Mouse (Mus musculus) monocyte, adult 2 months (primary cell): ENCODE measurements around the gene Sh3gl2.

Experiments
- DNase-seq, 2 experiments: peaks; one replicate each; pipeline ENCODE4 v3.0.0; 2022; ENCODE audit warnings: low spot score in 2 of 2, low read depth in 1 of 2

Sh3gl2 gene

GRCm38 (mm10) chr4:85404424-85405194, 199.7 kb downstream of the Sh3gl2 start:
- DNase-seq = no peak

GRCm38 (mm10) chr4:85405276-85405675, 200.3 kb downstream of the Sh3gl2 start:
- no peak for DNase-seq

DNA sequence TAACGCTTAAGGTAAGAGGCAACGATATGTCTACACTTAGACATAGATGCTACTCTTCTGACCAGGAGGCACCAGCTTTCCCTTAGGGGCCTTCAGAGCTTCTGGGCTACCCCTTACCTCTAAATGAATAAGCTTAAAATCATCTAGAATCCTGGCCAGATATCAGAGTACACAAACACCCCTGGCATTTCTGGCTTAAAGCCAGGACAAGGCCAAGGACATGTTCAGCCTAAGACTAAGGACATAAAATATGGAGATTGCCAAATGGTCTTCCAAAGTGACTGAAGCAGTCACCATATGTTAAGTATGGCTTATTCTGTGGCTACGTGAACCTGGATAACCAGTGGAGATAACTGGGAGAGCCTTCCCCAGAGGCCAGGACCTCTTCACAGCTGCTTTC, 211.5 kb downstream of the Sh3gl2 start:
- no peak for DNase-seq

GRCm38 (mm10) chr4:85420429-85420828, 215.5 kb downstream of the Sh3gl2 start:
- no peak for DNase-seq

GRCm38 (mm10) chr4:85426211-85426610, 221.3 kb downstream of the Sh3gl2 start:
- DNase-seq = no peak

- DNase-seq = no peak
These were observed 227.9 kb downstream of the Sh3gl2 start for GRCm38 (mm10) chr4:85432786-85433185.

GRCm38 (mm10) chr4:85434734-85435133, 229.8 kb downstream of the Sh3gl2 start:
- DNase-seq = no peak

DNA sequence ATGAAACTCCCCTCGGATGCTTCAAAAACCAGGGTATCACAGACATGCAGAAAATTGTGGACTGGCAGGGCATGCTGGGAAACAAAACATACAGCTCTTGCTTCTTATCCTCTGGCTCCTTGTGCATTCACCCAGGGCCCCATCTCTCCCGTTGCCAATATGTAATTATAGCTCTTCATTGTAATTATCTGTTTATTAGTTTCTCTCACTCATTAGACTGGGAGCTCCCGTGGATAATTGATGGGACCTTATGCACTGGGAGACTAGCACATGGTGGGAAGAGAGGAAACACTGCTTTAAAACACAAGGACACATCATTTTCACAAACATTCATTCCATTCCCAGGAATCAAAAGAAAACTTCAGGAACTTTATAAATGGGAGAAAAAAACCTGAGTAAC, 233.9 kb downstream of the Sh3gl2 start:
- DNase-seq = no peak

DNA sequence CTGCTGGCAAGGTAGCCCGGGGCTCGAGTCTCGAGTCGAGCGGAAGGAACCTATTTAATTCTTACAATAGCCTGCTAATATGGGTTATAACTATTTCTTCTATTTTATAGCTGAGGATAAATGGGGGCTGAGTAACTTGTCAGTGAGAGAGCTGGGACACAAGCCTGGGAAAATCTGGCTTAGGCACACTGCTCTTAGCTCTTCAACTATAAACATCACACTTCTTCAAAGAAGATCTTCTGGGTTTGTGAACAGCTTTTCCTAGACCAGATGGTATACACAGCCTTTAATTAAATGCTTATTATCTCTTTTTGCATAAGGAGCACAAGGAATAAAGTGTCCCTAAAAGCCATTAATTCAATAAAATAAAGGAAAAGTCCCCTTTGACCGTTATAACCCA, 278.7 kb downstream of the Sh3gl2 start:
- DNase-seq = no peak

GRCm38 (mm10) chr4:85486316-85486946, 281.5 kb downstream of the Sh3gl2 start:
- no peak for DNase-seq

GRCm38 (mm10) chr4:85505718-85506117, 300.8 kb downstream of the Sh3gl2 start:
- no peak for DNase-seq

DNA sequence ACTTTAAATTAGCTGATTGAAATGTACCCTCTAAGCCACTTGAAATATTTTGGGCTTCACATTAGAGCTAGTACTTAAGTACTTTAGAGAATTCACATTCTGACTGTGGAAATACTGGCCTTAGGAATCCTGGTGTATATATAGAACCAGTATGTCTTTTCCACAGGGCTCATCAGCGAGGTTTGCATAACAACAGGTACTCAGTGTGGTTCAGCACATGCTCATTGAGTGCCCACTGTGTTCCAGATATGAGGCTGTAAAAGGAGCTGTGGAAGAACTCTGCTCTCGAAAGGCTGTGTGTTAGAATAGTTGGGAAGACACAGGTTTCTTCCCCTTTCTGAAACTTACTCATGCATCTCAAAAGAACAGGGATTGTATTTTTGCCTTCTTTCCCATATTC, 302.1 kb downstream of the Sh3gl2 start:
- no peak for DNase-seq

DNA sequence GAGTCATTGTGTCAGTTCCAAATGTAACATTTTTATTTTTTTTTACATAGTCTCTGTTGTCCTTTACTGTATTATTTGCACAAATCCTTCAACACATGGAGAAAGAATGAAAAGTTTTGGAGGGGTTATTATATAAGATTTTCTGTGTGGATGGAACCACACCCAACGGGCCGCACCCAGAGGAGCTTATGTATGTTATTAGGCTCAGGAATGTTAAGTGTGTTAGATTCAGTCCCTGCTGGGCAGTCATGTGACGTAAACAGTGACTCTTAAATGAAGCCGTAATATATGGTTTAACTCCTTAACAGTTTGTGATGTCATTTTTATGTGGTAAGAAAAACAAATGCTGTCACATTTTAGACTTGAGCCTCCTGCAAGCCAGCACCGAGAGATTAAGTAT, 302.6 kb downstream of the Sh3gl2 start:
- no peak for DNase-seq

DNA sequence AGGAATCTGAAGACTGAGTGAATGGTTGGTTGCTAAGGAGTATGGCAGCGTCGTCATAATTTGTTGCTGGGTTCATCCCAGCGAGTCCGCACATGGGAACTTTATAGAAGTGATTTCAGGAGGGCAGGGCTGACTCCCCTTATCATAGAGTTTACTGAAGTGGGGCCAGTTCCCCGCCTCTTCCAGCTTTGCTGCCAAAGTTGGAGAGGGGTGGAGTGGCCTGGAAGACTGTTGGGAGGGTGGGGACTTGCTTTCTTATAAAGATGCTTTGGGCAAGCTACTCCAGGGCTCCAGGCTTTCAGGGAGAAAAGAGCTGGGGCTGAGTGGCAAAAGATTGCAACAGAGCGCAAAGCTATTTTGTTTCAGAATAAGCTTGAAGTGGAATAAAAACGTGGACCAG, 308.4 kb downstream of the Sh3gl2 start:
- DNase-seq = no peak

DNA sequence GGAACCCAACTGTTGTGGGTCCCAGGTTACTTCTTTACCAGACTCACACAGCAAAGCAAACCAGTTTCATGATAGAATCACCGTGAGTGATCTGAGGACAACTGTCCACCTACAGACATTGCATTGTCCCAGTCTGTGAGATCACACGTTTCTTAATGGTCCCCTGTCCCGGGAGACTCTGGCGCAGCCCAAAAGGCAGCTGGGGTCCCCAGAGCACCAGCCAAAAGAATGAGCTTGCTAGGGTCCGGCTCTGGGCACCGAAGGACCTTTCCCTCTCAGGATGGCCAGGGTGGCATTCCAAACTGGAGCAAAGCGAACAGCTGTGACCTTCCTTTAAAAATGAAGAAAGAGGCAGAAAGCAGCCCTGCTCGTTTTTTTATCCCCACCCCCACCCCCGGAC, 308.9 kb downstream of the Sh3gl2 start, which contains the start of gene Adamtsl1:
TSS of gene Adamtsl1 (plus strand) at position 381 of the 400 bp plus-strand sequence.
- DNase-seq = no peak

DNA sequence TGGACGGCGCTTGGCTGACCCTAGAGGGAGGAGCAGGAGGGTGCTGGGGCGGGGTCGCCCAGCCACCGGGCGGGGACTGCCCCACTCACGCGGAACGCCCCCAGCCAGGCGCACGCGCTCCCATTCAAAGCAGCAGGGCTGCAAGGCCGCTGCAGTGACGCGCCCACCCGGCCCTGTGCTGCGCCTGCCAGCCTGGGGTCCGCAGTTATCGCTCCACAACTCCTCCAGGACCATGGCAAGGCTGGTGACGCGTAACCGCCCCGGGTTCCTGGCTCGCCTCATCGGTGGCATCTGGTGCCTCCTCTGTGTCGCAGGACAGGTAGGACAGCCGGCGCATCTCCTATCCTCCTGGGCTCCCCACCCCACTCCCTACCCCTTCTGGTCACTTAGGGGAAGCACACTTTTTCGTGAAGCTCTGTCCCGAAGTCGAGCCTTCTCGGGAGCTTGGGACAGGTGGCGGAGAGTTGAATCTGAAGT, 309.3 kb downstream of the Sh3gl2 start:
- no peak for DNase-seq

DNA sequence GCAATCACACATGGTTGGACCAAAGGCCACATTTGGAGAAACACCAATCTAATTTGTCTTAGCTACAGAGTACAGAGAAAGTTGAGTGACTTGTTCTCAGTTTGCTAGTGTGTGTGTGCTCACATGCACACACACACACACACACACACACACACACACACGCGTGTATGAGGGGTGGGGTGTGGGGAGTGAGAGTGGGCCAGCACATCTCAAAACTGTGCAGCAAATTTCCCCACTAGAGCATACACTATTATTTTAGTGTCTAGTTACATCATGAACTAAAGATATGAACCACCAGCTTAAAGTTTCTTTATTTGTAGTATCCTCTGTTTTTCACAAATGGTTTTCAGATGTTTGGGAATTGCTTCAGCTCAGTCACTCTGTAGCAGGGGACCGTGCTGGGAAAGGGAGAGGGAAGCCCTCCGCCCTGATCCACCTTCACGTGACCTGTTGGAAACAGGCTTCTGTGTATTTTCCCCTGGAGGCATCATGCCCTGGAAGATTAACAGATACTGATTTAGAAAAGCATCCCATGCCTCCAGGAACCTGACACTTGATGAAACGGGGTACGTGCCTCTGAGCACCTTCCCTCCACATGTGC, 322.1 kb downstream of the Sh3gl2 start:
- DNase-seq = no peak

DNA sequence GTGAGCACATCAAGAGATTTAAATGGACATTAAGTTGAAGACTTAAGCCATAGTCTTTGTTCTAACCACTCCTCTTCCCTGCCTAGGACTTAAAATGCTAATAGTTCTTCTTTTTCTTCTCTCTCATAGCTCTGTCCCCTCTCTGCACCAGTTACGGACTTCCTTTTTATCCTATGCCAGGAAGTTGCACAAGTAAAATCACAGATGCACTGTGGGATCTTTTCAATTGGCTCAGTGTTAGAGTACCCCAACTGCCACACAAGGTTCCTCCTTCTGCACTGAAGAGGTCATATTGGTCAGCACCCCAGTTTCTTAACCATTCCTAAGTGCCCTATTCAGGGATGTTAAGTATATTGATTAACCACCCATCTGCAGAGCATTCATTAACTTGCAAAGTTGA, 324.9 kb downstream of the Sh3gl2 start:
- no peak for DNase-seq

DNA sequence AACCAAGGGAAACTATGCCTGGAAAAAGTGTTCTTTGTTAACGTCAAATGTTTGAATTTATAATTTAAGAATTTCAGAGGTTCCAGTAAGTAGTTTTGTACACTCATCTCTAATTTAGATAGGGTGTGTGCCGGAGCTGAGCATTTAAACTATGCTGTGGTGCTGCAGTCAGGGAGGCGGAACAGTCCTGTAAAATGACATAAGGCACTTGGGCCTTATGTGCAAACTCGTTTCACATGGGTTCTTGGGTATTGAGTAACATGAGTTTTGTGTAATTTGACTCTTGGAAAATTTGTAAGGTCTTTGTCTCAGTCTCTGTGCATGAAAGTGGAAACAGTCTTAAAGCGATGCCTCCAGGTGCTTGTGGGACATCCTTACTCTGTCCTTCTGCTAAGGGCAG, 334.8 kb downstream of the Sh3gl2 start:
- DNase-seq = no peak

DNA sequence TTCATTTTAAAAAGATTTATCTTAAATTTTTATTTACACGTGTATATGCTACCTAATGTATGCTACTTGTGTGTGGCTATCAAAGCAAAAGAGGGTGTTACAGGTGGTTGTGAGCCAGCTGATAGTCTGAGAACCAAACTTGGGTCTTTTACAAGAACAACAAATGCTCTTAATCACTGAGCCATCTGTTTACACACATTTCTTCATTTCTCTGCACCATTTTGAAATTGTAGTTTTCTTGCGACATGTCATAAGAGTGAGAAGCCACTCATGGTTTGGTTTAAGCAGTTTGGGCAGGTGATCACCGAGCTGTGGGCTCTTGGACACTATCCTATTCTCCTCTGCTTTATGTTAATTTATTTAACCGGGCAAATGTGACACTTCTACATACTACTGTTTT, 338.3 kb downstream of the Sh3gl2 start:
- no peak for DNase-seq

DNA sequence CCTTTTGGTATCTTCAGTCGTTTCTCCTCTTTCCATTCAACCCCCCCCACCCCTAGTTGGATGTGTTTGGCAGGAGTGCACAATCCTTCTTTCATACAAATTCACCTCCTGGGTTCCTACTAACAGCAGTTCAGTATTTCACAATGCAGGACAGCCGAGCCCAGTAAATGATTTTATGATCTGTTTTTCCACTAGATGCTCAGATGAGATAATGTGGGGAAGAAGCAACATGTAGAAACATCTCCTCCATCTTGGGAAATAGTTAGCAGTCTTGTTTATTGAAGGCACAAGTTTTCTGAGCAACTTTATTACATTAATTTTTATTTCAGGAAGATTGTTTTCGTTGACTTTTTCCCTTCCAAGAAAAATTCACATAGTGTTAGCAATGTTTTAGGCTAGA, 349.8 kb downstream of the Sh3gl2 start:
- DNase-seq = no peak

- no peak for DNase-seq
These were observed 354.8 kb downstream of the Sh3gl2 start for GRCm38 (mm10) chr4:85559753-85560152.
